In the genomic region with DNA sequence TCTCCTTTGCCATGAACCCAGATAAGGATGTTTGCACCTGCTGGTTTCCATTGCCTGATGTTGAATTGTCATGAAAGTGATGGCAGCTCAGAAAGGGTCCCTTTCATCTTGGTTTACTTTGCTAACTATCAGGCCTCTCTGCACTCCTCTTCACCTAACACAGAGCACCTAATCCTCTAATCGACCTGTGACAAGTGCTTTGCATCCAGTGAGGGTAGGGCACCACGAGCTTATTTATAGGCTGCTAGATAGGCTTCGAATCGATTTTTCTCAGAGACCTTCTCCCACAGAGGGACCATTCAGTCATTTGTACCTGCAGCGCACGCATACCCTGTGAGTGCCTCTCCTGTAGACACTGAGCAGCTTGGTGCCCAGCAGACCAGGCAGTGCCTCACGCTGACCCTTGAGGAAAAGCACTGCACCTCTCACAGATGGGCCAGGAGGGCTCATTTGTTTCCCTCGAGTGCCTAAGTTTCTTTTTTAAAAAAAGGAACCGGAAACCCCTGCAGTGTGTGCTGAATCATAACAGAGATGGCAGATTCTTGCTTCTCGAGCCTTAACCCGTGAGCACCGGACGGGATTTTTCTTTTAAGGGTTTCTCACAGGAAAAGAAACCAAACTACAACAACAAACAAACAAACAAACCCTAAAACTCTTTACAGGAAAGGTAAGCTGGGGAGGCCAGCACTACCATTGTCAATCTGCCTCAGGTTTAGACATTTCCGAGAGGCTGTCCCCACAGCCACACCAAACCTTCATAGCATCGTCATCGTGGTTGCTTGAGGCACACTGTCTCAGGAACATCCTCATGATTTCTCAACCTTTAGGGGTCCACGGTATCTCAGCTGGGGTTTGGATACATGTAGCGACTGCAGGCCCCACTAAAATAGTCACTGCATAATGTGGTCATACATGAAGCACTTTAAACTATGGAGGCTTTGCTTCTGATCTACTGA, we compare ENCODE assay signal across 10 mouse cellular contexts.
DNase-seq lines count a peak whose midpoint lies in the region; ATAC-seq lines count a peak whose summit lies in the region.
"Had no signal": no experiment of that assay in that cellular context is flagged by ENCODE, and none has a peak within 500 bp of the region (broad histone marks: within the 10 kb centered on the region; RNA-seq: fewer than 3 reads in every experiment).

No protein-coding gene starts in this region.

- H3K9me3 ChIP-seq in hindbrain, embryonic 13.5 days = no peaks in the 10 kb centered on the region
- no peaks in the 10 kb centered on the region for H3K9me3 ChIP-seq in hindbrain, embryonic 16.5 days (ENCODE audit: control insufficient read depth, low read length)
- H3K9me3 ChIP-seq in neural tube, embryonic 13.5 days = no peaks in the 10 kb centered on the region
- H3K9me3 ChIP-seq: midbrain, embryonic 12.5 days had no signal

- H3K9ac ChIP-seq in hindbrain, embryonic 13.5 days = no peak overlapping the region
- no peak overlapping the region for H3K9ac ChIP-seq in hindbrain, embryonic 16.5 days (ENCODE audit: low read depth, low read length)
- no peak overlapping the region for H3K9ac ChIP-seq in neural tube, embryonic 13.5 days
- H3K9ac ChIP-seq: hindbrain, embryonic 14.5 days; midbrain, embryonic 12.5 days had no signal

- peak; percentile 78 for DNase-seq in A20 (ENCODE audit: low read depth, low spot score)
- DNase-seq in yolk sac, embryonic 10.5 days (ENCODE audit: low spot score) = no peak
- DNase-seq in left cerebral cortex, postnatal 25 days (ENCODE audit: low spot score in 2 of 2) = no peak
- no peak for DNase-seq in frontal cortex, postnatal 10 days (ENCODE audit: low spot score in 2 of 2)

- 82% methylated on average over 18 of the region's 18 CpGs for WGBS in hindbrain, embryonic 13.5 days
- 76% methylated on average over 18 of the region's 18 CpGs for WGBS in hindbrain, embryonic 16.5 days
- WGBS in neural tube, embryonic 13.5 days = 77% methylated on average over 18 of the region's 18 CpGs

- peaks cover 19% of the 10 kb centered on the region; the same call in 1 of the 2 replicates for H3K4me1 ChIP-seq in hindbrain, embryonic 13.5 days (replicated peaks)
- H3K4me1 ChIP-seq in hindbrain, embryonic 16.5 days (ENCODE audit: control insufficient read depth, insufficient read depth, low read depth, low read length) = no peaks in the 10 kb centered on the region
- H3K4me1 ChIP-seq in neural tube, embryonic 13.5 days (replicated peaks) = peaks cover 13% of the 10 kb centered on the region
- H3K4me1 ChIP-seq: midbrain, embryonic 12.5 days had no signal

- H3K4me3 ChIP-seq in hindbrain, embryonic 13.5 days = no peak overlapping the region
- H3K4me3 ChIP-seq in hindbrain, embryonic 16.5 days (ENCODE audit: low read length) = no peak overlapping the region
- H3K4me3 ChIP-seq in neural tube, embryonic 13.5 days = no peak overlapping the region
- H3K4me3 ChIP-seq: midbrain, embryonic 12.5 days had no signal

- no peak overlapping the region for H3K4me2 ChIP-seq in hindbrain, embryonic 13.5 days
- no peak overlapping the region for H3K4me2 ChIP-seq in hindbrain, embryonic 16.5 days (ENCODE audit: low read length)
- H3K4me2 ChIP-seq in neural tube, embryonic 13.5 days = no peak overlapping the region
- H3K4me2 ChIP-seq: hindbrain, embryonic 14.5 days; midbrain, embryonic 12.5 days had no signal

- no peak for ATAC-seq in hindbrain, embryonic 13.5 days (ENCODE audit: low FRiP score)
- ATAC-seq in hindbrain, embryonic 16.5 days = no peak
- peak; percentile 88 for ATAC-seq in granulocyte monocyte progenitor cell, adult 5-6 weeks (replicated peaks; ENCODE audit: poor library complexity, severe bottlenecking)
- peak; percentile 32; the same call in 1 of the 2 replicates for ATAC-seq in neural tube, embryonic 13.5 days (ENCODE audit: low read depth)

- H3K36me3 ChIP-seq in hindbrain, embryonic 13.5 days = no peaks in the 10 kb centered on the region
- H3K36me3 ChIP-seq in hindbrain, embryonic 16.5 days (ENCODE audit: control insufficient read depth, insufficient read depth, low read length) = no peaks in the 10 kb centered on the region
- no peaks in the 10 kb centered on the region for H3K36me3 ChIP-seq in neural tube, embryonic 13.5 days
- H3K36me3 ChIP-seq: midbrain, embryonic 12.5 days had no signal

- intact Hi-C loops in left cerebral cortex, postnatal 25 days (cut with DNase I) = no loop called here

- peak overlapping the region; percentile 45 for H3K27ac ChIP-seq in hindbrain, embryonic 13.5 days
- H3K27ac ChIP-seq in hindbrain, embryonic 16.5 days (ENCODE audit: low read depth, low read length) = no peak overlapping the region
- H3K27ac ChIP-seq in neural tube, embryonic 13.5 days (replicated peaks) = peak overlapping the region; percentile 54
- H3K27ac ChIP-seq: hindbrain, embryonic 14.5 days; midbrain, embryonic 12.5 days had no signal

- no peaks in the 10 kb centered on the region for H3K27me3 ChIP-seq in hindbrain, embryonic 13.5 days
- no peaks in the 10 kb centered on the region for H3K27me3 ChIP-seq in hindbrain, embryonic 16.5 days (replicated peaks; ENCODE audit: control insufficient read depth, insufficient read depth, low read length)
- no peaks in the 10 kb centered on the region for H3K27me3 ChIP-seq in neural tube, embryonic 13.5 days
- H3K27me3 ChIP-seq: midbrain, embryonic 12.5 days had no signal

Comparison
In these comparisons a context has a peak if more than half of its experiments do, and no peak if none do; other contexts are left out.
1. ATAC-seq: peak in granulocyte monocyte progenitor cell, adult 5-6 weeks (single experiment) and neural tube, embryonic 13.5 days (single experiment); none in hindbrain, embryonic 13.5 days (single experiment) and hindbrain, embryonic 16.5 days (single experiment).